Mouse (Mus musculus) colon, adult 2 months (tissue): ENCODE measurements around the gene Prl8a8. TPM values are rescaled to one million over a fixed set of nuclear protein-coding genes. Genes with fewer than 3 reads are reported as not detected.

ENCODE experiments used
- polyA plus RNA-seq: library from polyadenylated mRNA; depleted of rRNA; stranded (reverse); fragments of >200 nt; gene quantifications from 2 replicates; pipeline ENCODE4 v1.2.3, GENCODE M21; 2012; rRNA removed

The Prl8a8 gene
- polyA plus RNA-seq, result not detected in 2 replicates

DNA sequence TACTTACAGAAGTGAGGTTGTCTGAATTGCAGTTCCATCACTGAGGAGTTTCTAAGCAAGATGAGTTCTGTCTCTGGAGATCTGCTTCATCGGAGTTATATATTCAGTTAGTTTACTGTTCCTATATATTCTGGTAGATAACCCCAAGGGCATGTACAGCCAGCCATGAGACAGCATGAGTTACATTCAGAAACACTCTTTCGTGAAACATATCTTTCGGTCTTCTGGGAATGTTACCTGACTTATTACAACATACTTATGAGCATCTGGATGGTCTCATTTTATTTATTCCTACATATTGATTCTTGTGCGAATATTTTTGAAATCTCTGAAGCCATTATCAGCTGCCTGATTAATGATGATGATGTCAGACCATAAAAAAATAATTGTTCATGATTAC lies at the start of gene Prl8a8:
Gene Prl8a8, minus strand, starts transcription at position 101 of the 400 bp plus-strand sequence.

Other genes with a start within 250 kb of the Prl8a8 start
- 0.28 TPM in 1 of 2 replicates, not detected in the other for gene Prl6a1, start 200.6 kb downstream of the Prl8a8 start, polyA plus RNA-seq
- not detected in 2 replicates for gene Prl8a2, start 167.5 kb downstream of the Prl8a8 start, polyA plus RNA-seq
- gene Prl2b1, start 122.4 kb downstream of the Prl8a8 start, polyA plus RNA-seq, result not detected in 2 replicates
- not detected in 2 replicates for gene Prl8a6, start 74.5 kb downstream of the Prl8a8 start, polyA plus RNA-seq
- gene Prl8a9, start 51.4 kb upstream of the Prl8a8 start, polyA plus RNA-seq, result not detected in 2 replicates
- gene Prl8a1, start 69.0 kb upstream of the Prl8a8 start, polyA plus RNA-seq, result not detected in 2 replicates
- not detected in 2 replicates for gene Prl7b1, start 97.4 kb upstream of the Prl8a8 start, polyA plus RNA-seq
- not detected in 2 replicates for gene Prl7a1, start 129.3 kb upstream of the Prl8a8 start, polyA plus RNA-seq
- gene Prl7a2, start 154.8 kb upstream of the Prl8a8 start, polyA plus RNA-seq, result not detected in 2 replicates
- gene Prl7d1, start 203.5 kb upstream of the Prl8a8 start, polyA plus RNA-seq, result not detected in 2 replicates